Mouse (Mus musculus): ENCODE measurements around the gene Capn12. TPM values are rescaled to one million over a fixed set of nuclear protein-coding genes. Genes with fewer than 3 reads are reported as not detected.
"Not testable (repeated sequence)": the region's sequence is repeated elsewhere in the genome, so short reads cannot be mapped to it uniquely, and the experiment has no call there.

Gene Capn12
- total RNA-seq, 1 experiment from 2014 or later = 0.19 TPM

- DNase-seq = no peak
These were observed 3.4 kb upstream of the Capn12 start for GRCm38 (mm10) chr7:28877856-28878255.

GRCm38 (mm10) chr7:28879606-28880005 is 1.6 kb upstream of the Capn12 start:
- no peak for DNase-seq

- DNase-seq = no peak
These were observed 668 bp upstream of the Capn12 start for GRCm38 (mm10) chr7:28880554-28880953.

- DNase-seq = no peak
These were observed 1.8 kb downstream of the Capn12 start for GRCm38 (mm10) chr7:28883039-28883438.

- DNase-seq = not testable (repeated sequence)
These were observed 2.5 kb downstream of the Capn12 start for GRCm38 (mm10) chr7:28883704-28884103.

GRCm38 (mm10) chr7:28886486-28886885 is 5.3 kb downstream of the Capn12 start:
- no peak for DNase-seq

- DNase-seq = no peak
These were observed 7.5 kb downstream of the Capn12 start for GRCm38 (mm10) chr7:28888701-28889161.

GRCm38 (mm10) chr7:28892601-28893000 is 11.4 kb downstream of the Capn12 start:
- no peak for DNase-seq

GRCm38 (mm10) chr7:28893643-28894265 is 12.5 kb downstream of the Capn12 start:
- DNase-seq = peak; percentile 77

- no peak for DNase-seq
These were observed 13.7 kb downstream of the Capn12 start for GRCm38 (mm10) chr7:28894942-28895341.

- no peak for DNase-seq
These were observed 16.4 kb downstream of the Capn12 start for GRCm38 (mm10) chr7:28897661-28898060.

- no peak for DNase-seq
These were observed 18.8 kb downstream of the Capn12 start for GRCm38 (mm10) chr7:28899972-28900371.

GRCm38 (mm10) chr7:28901311-28902125 is 20.3 kb downstream of the Capn12 start:
- DNase-seq = peak; percentile 53

GRCm38 (mm10) chr7:28902180-28902579 is 21.0 kb downstream of the Capn12 start:
- DNase-seq = peak; percentile 72

GRCm38 (mm10) chr7:28902809-28903208 is 21.6 kb downstream of the Capn12 start:
- DNase-seq = no peak

- DNase-seq = no peak
These were observed 22.6 kb downstream of the Capn12 start for GRCm38 (mm10) chr7:28903778-28904177.

GRCm38 (mm10) chr7:28907195-28907594 is 26.0 kb downstream of the Capn12 start:
- no peak for DNase-seq

GRCm38 (mm10) chr7:28911632-28912031 is 30.4 kb downstream of the Capn12 start:
- DNase-seq = peak; percentile 74

- no peak for DNase-seq
These were observed 31.9 kb downstream of the Capn12 start for GRCm38 (mm10) chr7:28913171-28913570.

- peak; percentile 27 for DNase-seq
These were observed 35.3 kb downstream of the Capn12 start for GRCm38 (mm10) chr7:28916491-28916890.

GRCm38 (mm10) chr7:28917503-28918426 is 36.5 kb downstream of the Capn12 start:
- peak; percentile 83 for DNase-seq

- no peak for DNase-seq
These were observed 37.3 kb downstream of the Capn12 start for GRCm38 (mm10) chr7:28918540-28918939.

Measured in adrenal gland, postnatal 14 days (tissue).